Mouse (Mus musculus) retina, adult 2 months (tissue): ENCODE data around the gene E030030I06Rik.
"Not testable (repeated sequence)": the region's sequence is repeated elsewhere in the genome, so short reads cannot be mapped to it uniquely, and the experiment has no call there.

Experiments used
- DNase-seq: peaks from one replicate; pipeline ENCODE4 v3.0.0-alpha.2; 2012; ENCODE audit warnings: low read depth, low spot score

Gene E030030I06Rik

DNA sequence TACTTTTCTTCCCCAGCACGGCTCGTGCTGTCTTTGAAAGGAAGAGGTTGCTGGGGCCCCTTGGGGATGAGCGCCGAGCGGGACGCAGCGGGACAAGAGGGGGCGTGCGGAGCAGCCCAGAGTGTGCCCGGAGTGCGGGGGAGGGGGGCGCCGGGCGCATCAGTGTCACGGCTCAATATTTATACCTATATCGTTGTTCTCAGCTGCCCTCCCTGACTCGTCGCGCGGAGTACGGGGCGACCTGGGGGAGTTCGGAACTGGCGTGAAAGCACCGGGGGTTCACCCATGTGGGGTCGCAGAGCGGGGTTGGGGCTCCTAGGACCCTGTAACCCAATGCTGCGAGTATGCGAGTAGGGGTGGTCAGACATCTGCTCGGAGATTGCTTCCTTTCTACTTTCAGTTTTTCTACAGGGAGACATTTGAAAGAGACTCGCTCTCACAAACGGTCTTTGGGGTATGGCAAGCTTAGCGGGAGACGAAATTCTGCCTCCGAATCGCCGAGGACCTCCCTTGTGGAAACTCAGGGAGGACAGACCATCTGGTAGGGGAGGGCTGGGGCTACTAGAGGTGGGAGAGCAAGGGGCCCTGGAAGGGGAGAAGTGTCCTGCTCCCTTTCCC is at the start of gene E030030I06Rik:
TSS of gene E030030I06Rik (minus strand) at position 198 of the 618 bp plus-strand sequence.
- DNase-seq = no peak

DNA sequence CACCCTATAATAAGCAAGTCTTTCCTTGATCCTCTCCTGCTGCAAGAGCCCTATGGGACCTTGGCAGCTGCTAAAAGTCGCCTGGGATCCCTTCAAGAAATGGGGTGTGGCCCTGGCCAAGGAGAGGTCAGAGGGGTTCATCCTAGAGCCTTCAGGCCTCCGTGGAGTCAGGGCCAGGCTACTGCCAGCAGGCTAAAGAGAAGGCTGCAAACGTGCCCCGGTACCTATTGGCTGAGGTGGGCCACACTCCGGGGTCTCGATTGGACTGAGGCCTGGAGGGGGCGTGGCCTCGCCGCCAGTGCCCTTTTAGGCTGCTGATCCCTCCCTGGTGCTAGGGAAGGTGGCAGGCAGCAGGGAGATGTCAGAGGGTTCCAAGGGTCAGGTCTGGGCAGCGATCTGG is 42.0 kb upstream of the E030030I06Rik start:
- DNase-seq = not testable (repeated sequence)

DNA sequence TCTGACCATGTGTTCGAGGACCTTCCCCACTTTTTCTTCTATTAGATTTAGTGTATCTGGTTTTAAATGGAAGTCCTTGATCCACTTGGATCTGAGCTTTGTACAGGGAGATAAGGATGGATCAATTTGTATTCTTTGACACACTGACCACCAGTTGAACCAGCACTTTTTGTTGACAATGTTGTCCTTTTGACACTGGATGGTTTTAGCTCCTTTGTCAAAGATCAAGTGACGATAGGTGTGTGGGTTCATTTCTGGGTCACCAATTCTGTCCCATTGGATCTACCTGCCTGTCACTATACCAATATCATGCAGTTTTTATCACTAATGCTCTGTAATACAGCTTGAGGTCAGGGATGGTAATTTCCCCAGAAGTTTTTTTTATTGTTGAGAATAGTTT is 27.4 kb upstream of the E030030I06Rik start:
- DNase-seq = not testable (repeated sequence)

DNA sequence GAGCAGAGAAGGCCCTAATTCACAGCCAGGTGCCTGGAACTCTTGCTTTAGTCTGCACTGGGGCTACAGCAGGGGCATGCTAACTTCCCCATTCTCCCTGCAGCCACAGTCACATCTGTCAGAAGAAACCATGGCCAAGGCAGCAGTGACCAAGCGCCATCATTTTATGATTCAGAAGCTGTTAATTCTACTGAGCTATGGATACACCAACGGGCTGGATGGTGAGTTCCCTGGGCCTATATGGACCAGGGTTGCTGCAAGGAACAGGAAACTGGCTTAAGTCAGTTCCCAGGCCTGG is 25.1 kb upstream of the E030030I06Rik start:
- DNase-seq = not testable (repeated sequence)

DNA sequence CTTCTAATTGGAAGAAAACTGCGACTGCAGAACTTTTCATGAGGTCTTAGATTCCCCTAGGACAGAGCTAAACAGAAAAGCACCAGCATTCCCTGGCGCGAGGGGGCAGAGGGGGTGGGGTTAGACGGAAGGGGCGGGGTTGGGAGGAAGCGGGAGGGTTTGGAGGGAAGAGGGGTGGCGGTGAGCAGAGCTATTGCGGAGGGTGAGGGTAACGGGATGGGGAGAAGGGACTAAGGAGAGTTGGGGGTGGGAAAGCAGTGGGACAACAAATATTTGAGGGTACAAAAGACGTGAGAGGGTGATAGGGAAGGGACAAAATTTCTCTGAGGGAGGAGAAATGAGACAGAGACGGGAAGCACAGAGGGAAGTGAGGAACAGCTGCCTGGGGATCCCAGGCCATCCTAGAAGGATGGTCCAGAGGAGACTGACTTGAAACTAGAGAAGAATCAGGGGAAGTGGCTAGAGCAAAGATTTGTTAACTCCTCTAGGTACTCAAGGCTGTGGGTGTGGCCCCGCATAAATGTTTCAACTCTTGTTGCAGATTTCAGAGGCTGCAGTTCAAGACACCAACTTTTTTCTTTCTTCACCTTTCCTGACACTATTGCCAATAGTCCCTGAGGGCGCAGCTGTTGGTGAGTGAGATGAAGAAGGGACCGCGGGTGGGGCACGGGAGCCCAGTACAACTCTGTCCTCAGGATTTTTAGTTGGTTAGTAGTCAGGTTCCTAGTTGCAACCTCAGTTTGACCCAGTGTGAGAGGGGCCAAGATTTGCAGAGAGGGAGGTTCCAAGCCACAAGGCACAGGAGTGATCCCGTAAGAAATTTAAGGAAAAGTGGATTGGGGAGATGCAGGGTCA is 24.5 kb upstream of the E030030I06Rik start:
- not testable (repeated sequence) for DNase-seq

DNA sequence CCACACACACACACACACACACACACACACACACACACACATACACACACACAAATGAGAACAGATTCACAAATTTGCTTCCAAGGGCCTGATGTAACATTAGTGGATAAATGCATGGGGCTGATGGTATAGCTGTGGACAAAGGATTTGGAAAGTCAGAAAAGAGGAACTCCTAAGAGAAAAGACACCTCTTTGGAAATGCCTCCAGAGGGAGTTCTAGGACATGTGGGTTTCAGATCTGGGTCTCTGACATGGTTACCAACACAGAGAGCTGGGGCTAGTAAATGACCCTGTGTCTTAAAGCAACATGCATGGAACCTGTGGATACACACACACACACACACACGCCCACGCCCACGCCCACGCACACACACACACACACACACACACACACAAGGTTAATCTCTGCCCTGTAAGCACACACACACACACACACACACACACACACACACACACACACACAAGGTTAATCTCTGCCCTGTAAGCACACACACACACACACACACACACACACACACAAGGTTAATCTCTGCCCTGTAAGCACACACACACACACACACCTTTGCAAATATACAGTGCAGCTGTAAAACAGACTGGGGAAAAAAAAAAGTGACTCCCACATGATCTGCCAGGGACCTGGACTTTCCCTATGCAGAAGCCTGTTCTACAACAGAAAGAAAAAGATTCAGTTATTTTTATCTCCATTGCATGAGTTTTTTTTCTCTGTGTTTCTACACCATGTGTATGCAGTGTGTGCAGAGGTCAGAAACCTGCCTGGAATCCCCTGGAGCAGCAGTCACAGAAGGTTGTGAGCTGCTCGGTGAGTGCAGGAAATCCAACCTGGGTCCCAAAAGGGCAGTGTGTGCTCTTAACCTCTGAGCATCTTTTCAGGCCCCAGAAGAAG is 23.6 kb upstream of the E030030I06Rik start:
- not testable (repeated sequence) for DNase-seq

DNA sequence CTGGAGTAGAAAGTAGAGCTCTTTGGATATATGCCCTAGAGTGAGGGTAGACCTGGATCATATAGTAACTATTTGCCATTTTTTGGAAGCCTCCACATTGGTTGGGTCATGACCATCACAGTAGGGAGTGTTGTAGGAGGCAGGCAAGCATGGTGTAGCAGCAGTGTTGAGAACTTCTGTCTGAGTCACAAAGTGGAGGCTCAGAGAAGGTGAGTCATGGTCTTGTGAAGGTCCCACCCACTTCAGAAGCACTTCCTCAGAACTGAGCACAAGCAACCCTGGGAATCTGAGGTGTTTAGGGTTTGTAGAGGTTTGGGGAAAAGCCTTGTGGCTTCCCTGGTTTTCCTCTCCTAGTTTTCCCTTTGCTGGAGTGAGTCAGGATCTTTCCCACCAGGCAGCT is 20.0 kb upstream of the E030030I06Rik start:
- not testable (repeated sequence) for DNase-seq

DNA sequence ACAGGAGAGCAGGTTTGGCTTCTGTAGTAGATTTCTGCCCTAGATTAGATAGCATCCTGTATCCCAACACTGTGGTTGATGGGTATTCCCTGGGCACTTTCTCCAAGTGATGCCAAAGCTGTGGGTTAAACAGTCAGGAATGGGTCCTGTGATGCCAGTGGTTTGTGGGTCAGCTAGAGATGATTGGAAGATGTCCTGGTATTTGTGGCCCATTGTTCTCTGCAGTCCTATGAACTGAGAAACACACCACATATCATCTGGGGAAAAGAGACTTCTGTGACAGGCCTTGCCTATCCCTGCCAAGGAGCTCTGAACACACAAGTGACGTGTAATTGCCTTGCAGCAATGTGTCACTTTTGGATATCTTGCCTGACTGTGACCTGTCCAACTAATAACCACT is 18.0 kb upstream of the E030030I06Rik start:
- not testable (repeated sequence) for DNase-seq

DNA sequence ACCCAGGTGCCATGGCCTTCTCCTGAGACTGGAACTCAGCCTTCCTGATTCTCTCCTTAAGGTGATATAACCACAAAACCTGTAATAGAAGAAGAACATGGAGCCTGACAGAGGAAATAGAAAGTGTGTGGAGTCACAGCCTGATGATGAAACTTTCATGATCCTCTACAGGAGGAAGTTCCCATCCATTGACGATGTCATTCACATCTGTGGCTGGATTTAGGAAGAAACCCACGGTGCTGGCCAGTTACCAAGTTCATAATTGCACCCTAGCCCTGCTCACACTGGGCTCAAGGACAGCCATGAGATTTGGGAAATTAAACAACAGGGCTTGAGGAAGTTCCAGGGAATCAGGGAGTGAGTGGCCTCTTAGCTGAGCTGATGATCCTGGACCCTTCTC is 17.0 kb upstream of the E030030I06Rik start:
- not testable (repeated sequence) for DNase-seq

DNA sequence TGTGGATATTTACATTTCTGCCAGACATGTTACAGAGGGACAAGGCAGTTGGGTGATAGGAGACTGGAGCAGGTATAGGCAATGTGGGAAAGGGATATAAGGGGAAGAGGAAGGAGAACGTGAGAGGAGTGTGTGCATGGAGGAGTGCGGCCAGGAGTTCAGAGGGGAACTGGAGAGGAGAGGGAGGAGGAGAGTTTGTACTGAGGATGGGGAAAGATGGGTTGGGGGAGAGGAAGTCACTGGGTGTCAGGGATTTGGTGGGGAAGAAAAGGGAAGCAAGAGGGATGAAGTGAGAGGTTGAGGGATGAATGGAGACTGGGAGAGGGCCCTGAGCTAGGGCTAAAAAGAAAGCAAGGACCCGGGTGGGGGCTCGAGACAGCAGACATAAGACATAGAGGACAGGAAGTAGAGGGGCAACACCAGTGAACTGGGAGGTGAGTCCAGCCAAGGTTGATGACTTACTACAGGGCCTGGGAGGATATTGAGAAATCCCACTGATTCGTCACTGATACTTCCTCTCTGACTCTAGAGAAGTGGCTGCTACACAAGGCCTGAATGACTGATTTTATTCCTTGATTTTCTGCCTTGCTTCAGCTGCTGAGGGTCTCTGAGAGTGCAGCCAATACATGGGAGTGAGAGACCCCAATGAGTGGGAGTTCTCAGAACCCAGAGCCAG is 16.4 kb upstream of the E030030I06Rik start:
- not testable (repeated sequence) for DNase-seq

DNA sequence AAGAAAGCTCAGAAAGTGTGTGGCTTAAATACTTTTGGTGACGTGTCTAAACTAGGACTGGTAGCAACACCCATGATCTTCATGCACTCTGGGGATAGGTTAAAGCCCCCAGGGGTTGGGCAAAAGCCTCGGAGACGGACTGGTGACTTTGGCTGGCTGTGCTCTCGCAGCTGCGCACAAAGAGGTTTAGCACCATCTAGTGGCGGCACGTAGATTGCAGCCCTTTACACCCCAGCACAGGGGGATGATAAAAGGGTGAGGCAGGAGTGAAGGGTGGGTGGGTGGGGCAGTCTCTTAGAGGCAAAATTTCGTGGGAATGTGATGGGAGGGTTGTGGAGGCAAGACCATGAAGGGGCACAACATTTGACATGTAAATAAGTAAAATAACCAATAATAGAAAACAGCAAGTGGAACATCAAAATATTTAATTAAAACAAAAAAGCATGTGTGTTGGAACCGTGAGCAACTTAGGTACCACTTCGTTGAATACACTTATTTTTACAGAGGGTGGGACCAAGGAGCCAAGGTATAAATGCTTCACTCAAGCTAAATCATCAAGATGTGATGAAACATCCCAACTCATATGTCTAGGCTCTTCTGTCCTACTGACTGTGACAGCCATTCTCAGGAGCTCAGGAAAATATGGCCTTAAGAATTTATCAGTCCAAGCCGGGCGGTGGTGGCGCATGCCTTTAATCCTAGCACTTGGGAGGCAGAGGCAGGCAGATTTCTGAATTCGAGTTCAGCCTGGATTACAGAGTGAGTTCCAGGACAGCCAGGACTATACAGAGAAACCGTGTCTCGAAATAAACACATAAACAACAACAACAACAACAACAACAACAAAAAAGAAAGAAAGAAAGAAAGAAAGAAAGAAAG is 14.9 kb upstream of the E030030I06Rik start:
- not testable (repeated sequence) for DNase-seq

DNA sequence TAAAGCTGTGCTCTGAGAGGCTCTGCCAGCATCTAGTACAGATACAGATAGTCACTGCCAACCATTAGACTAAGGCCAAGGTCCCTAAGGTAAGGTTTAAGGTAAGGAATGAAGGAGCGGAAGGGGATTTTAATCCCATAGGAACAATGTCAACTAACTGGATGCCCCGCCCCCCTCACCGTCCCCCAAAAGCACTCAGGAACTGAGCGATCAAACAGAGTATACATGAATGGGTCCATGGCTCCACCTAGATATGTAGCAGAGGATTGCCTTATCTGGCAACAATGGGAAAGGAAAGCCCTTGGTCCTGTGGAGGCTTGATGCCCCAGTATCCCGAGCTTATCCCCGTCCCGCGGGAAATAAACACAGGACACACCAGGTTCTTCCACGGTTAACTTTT is 14.2 kb upstream of the E030030I06Rik start:
- DNase-seq = not testable (repeated sequence)

DNA sequence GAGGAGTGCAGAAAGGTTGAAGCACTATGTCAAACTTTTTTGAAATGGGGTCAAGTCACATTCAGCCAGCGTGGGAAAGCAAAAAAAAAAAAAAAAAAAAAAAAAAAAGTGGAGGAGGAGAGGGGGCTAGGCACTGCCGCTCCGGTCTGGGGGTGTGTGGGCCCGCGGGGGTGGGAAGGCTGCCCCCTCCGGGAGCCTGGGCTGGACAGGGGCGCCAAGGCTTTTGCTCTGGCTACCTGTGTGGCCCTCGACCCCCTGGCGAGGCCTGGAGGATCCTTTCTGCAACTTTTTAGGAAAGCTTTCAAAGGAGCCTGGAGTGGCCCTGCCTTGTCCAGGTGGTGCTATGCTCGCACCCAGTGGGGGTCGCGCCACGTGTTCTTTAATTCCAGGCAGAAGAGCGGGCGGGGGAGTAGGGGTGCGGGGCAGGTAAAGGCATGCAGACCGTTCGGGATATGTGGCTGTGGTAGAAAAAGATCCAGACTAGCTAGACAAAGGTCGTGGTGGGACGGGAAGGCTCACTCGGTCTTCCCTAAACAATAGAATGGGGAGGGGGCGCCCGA is 10.6 kb upstream of the E030030I06Rik start:
- DNase-seq = no peak

DNA sequence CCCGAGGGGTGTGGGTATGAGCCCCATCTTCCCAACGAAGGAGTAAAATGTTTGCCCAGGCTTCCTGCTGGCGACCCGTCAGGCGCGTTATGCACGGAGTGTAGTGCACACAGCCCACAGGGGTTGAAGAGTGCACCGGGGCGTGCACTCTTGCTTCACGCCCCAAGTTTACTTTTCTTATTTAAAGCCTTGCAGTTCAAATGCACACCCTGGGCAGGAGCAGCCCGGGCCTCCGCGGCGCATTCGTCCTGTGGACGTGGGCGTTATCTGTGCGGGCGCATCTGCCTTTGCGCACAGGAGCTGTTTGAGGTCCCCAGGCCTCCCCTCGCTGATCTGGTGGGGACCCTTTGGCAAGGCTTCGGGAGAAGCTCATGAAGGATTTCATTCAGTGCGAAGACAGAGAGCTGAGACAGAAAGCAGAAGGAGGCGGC is 10.1 kb upstream of the E030030I06Rik start:
- no peak for DNase-seq

DNA sequence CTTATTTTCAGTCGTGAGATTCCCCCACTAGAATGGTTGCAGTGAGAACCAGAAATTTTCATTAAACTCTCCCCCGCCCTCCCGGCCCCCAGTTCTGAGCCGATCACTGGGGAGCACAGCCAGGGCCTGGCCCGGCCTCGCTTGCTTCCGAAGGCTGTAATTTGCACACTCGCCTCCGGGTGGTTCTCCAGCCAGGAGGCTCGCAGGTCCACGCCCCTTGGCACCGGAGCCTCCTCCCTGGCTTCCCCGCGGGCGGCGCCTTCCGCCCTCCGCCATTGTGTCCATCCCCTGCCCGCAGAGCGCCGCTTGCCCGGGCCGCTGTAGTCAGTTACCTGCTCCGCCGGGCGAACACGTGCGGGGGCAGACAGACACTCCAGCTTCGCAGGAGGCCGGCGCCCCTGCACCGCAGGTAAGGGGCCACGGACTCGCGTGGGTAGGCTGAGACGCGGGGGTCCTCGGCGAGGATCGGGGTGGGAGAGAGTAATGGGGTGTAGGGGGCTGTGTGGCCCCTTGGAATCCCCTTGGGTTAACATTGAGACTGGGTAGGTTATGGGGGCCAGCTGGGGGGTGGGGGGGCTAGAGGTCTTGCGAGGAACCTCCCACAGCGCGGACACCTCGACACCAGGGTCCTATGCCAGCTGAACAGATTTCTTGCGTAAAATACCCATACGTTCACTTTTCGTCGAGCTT is 9.4 kb upstream of the E030030I06Rik start, which contains the start of the genes Raet1e and H60b:
TSS of gene Raet1e (plus strand) at position 260 of the 690 bp plus-strand sequence.
TSS of gene H60b (plus strand) at position 277 of the 690 bp plus-strand sequence.
- not testable (repeated sequence) for DNase-seq

DNA sequence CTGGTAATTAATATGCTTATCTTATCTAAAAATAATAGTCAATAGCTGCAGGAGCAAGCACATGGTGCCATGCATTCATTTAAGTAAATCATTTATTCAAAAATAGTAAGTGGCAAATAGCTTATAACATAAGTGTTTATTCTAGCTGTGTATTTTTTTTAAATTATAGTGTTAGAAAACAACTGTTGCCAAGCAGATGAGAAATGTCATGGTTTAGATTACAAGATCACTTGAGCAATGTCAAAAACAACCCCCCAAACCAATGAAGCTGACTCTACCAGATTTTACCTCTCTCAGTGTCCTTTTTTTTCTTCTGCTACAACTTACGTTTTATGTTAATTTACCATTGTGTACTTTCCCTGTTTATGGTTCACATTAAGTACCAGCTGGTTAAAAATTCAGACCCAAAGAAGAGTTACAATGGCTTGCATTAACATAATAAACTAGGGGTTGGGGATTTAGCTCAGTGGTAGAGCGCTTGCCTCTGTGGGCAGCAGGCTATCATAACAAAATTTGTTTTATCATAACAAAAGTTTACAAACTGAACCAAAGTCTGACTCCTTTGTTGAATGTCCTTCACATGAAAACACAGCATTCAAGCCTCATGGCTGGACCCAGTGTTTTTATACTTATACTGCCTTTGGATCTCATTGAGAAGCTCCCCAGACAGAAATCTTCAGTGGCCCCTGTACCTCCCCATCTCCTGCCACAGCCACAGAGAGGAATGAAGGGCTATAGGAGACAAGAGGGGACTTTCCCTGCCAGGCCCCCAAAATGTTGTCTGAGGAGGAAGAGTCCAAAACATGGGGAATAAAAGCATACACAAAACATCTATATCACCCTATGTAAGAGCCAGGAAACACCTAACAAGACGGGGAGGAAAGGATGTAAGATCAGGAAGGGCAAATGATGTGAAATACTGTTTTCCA is 6.1 kb upstream of the E030030I06Rik start:
- no peak for DNase-seq

DNA sequence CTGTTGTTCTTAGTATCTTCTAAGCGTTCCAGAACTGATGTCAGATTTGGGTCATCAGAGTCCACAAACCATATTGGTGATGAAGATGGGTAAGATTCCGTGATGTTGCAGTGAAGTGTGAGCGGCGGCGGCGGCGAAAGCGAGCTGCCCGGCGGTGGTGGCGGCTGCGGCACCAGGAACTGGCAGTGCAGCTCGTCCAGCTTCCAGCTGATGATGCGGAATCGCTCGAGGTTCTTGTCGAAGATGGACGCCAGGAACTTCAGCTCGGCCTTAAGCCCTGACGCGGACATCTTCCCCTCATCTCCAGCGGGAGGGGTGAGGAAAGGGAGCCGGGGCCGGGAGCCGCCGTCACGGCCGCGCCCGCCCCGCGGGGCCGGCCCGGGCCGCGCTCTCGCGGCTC is 5.1 kb upstream of the E030030I06Rik start:
- DNase-seq = not testable (repeated sequence)

DNA sequence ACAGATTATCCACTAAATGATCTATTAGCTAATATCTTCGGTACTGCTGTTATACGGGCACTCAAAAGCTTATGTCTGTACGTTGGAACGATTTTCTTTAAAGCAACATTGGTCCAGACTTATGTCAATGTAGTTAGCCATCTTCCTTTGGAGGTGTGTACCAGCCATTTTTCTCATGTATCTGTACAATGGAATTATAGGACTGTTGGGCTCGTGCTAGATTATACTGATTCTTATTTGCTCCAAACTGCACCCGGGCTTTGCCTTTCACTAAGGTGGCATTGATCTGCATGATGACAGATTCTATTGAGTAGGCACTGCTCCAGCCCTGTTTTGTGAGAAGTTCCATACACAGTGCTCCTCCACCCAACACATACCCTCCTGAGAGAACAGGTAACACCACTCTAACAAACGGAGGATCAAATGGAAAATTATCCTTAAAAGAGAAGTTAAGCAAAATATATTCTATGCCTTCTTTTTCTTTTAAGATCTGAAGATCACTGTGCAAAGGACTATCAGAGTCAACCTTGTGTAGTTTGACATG is 4.1 kb upstream of the E030030I06Rik start:
- DNase-seq = not testable (repeated sequence)
